Mouse (Mus musculus): ENCODE data around the gene Zfp512. TPM values are rescaled to one million over a fixed set of nuclear protein-coding genes. Genes with fewer than 3 reads are reported as not detected.

Zfp512 gene
- total and polyA plus RNA-seq, 2 experiments = 4.6 to 9.0 TPM

DNA sequence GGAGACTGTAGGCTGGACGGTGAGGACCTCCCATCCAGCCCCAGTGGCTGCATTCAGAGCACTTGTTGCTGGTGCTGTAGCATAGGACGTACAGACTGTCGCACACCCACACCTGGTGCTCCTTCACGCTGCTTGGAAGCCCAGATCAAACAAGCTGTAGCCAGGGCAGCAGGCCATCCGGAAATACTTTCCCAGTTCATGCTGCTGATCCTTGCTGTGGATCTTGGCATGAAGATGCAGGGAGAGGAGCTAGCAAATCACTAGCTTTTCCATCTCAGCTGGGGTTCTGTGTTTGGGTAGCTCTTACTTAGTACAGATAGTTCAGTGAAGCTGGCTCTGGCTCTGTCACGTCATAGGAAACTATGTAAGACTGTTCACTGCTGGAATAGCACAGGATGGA, 17.5 kb downstream of the Zfp512 start:
- no peak for TF ChIP-seq POLR2A (IDR thresholded peaks at IDR 0.05; ENCODE audit: extremely low read depth, insufficient read depth, low read length)
- TF ChIP-seq CTCF (IDR thresholded peaks at IDR 0.05; ENCODE audit: low read depth, low read length) = no peak
- Histone ChIP-seq H3K79me2 (ENCODE audit: control insufficient read depth, insufficient read depth, low read length) (no peaks in the 10 kb centered on the region), H3K27me3 (ENCODE audit: control insufficient read depth, insufficient read depth, low read length) (no peaks in the 10 kb centered on the region), H3K4me1 (ENCODE audit: control insufficient read depth, insufficient read depth, low read length) (no peaks in the 10 kb centered on the region), H3K4me3 (ENCODE audit: insufficient read depth, low read depth, low read length) (no peak overlapping the region), H3K27ac (replicated peaks; ENCODE audit: insufficient read depth, low read depth, low read length) (no peak overlapping the region), H3K9ac (ENCODE audit: low read depth, low read length) (no peak overlapping the region), H3K36me3 (ENCODE audit: control insufficient read depth, insufficient read depth, low read length) (peaks cover 24% of the 10 kb centered on the region)
- WGBS = 94% methylated on average over 6 of the region's 6 CpGs
- DNase-seq (ENCODE audit: extremely low read depth, low read depth, low spot score) = no peak

DNA sequence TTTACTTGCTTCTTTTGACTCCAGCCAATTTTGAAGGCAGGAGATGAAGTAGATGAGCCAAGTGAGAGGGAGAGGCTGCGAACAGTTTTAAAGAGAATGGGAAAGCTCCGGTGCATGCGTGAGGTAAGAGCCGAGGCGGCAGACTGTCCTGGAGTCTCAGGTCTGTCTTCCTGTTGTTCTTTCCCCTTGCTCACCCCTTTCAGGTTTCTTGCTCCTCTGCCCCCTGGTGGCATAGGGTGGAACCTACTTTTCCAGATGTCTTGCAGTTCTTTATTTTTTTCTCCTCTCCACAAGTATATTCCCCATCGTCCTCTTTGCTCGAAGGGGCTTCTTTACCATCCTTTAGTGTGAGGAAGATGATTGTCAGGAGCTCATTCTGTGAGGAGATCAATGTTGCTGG, 18.1 kb downstream of the Zfp512 start:
- H3K4me1 ChIP-seq (ENCODE audit: control insufficient read depth, insufficient read depth, low read length) = no peaks in the 10 kb centered on the region
- H3K79me2 ChIP-seq (ENCODE audit: control insufficient read depth, insufficient read depth, low read length) = no peaks in the 10 kb centered on the region
- no peak overlapping the region for H3K9ac ChIP-seq (ENCODE audit: low read depth, low read length)
- H3K27me3 ChIP-seq (ENCODE audit: control insufficient read depth, insufficient read depth, low read length) = no peaks in the 10 kb centered on the region
- TF ChIP-seq CTCF (IDR thresholded peaks at IDR 0.05; ENCODE audit: low read depth, low read length) = peak; percentile 56
- TF ChIP-seq POLR2A (IDR thresholded peaks at IDR 0.05; ENCODE audit: extremely low read depth, insufficient read depth, low read length) = no peak
- H3K4me3 ChIP-seq (ENCODE audit: insufficient read depth, low read depth, low read length) = no peak overlapping the region
- DNase-seq (ENCODE audit: extremely low read depth, low read depth, low spot score) = peak; percentile 17
- H3K36me3 ChIP-seq (ENCODE audit: control insufficient read depth, insufficient read depth, low read length) = peaks cover 25% of the 10 kb centered on the region
- no peak overlapping the region for H3K27ac ChIP-seq (replicated peaks; ENCODE audit: insufficient read depth, low read depth, low read length)
- 88% methylated on average over 7 of the region's 7 CpGs for WGBS

DNA sequence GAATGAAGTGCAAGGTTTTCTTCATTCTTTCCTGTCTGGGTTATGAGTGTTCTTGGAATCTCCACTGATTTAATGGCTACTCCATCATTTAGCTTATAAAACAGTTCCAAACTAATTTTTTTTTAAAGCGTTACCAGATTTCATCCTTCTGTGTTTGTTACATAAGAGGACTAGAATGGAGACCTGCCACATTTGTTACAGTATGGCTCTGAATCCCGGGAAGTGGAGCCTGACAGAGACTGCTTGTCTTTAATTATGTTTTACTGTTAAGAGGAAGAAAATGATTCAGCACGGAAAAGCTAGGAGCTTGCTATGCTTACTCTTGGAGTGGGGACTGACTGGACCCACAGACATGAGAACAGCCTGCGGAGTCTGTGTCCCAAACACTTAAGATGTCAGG, 28.3 kb downstream of the Zfp512 start:
- WGBS = 91% methylated on average over 4 of the region's 4 CpGs
- no peak overlapping the region for H3K27ac ChIP-seq (replicated peaks; ENCODE audit: insufficient read depth, low read depth, low read length)
- no peaks in the 10 kb centered on the region for H3K79me2 ChIP-seq (ENCODE audit: control insufficient read depth, insufficient read depth, low read length)
- no peaks in the 10 kb centered on the region for H3K27me3 ChIP-seq (ENCODE audit: control insufficient read depth, insufficient read depth, low read length)
- DNase-seq (ENCODE audit: extremely low read depth, low read depth, low spot score) = no peak
- H3K4me3 ChIP-seq (ENCODE audit: insufficient read depth, low read depth, low read length) = no peak overlapping the region
- TF ChIP-seq POLR2A (IDR thresholded peaks at IDR 0.05; ENCODE audit: extremely low read depth, insufficient read depth, low read length) = no peak
- H3K9ac ChIP-seq (ENCODE audit: low read depth, low read length) = no peak overlapping the region
- no peaks in the 10 kb centered on the region for H3K4me1 ChIP-seq (ENCODE audit: control insufficient read depth, insufficient read depth, low read length)
- H3K36me3 ChIP-seq (ENCODE audit: control insufficient read depth, insufficient read depth, low read length) = peaks cover 26% of the 10 kb centered on the region; the same call in 1 of the 2 replicates

DNA sequence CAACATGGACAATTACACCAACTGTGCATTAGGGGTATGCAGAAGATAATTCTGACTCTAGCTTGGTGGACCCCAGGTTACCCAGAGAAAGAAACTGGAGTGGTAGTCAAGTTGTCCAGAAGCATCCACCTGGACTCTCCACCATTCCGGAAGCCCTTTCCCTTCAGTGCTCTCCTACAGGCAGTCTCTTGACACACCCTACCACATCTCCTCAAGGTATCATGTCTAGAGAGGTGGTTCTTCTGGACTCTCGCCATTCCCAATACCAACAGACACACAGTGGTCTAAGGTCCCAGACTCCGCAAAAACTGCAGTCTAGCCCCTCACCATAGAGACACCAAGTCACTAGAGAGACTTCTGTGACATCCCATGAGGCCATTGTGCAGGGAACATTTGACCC, 33.2 kb downstream of the Zfp512 start, which contains the start of gene 4930548H24Rik:
Gene 4930548H24Rik (plus strand): TSS at position 301 of the 400 bp plus-strand sequence.
- no peaks in the 10 kb centered on the region for H3K79me2 ChIP-seq (ENCODE audit: control insufficient read depth, insufficient read depth, low read length)
- TF ChIP-seq POLR2A (IDR thresholded peaks at IDR 0.05; ENCODE audit: extremely low read depth, insufficient read depth, low read length) (no peak), CTCF (IDR thresholded peaks at IDR 0.05; ENCODE audit: low read depth, low read length) (no peak)
- H3K4me3 ChIP-seq (ENCODE audit: insufficient read depth, low read depth, low read length) = no peak within 1 kb of the TSS
- 97% methylated on average over 3 of the region's 3 CpGs for WGBS
- H3K36me3 ChIP-seq (ENCODE audit: control insufficient read depth, insufficient read depth, low read length) = no peaks in the 10 kb centered on the region
- H3K27ac ChIP-seq (replicated peaks; ENCODE audit: insufficient read depth, low read depth, low read length) = no peak within 1 kb of the TSS
- H3K4me1 ChIP-seq (ENCODE audit: control insufficient read depth, insufficient read depth, low read length) = no peaks in the 10 kb centered on the region
- no peaks in the 10 kb centered on the region for H3K27me3 ChIP-seq (ENCODE audit: control insufficient read depth, insufficient read depth, low read length)
- no peak within 1 kb of the TSS for H3K9ac ChIP-seq (ENCODE audit: low read depth, low read length)
- no peak for DNase-seq (ENCODE audit: extremely low read depth, low read depth, low spot score)

DNA sequence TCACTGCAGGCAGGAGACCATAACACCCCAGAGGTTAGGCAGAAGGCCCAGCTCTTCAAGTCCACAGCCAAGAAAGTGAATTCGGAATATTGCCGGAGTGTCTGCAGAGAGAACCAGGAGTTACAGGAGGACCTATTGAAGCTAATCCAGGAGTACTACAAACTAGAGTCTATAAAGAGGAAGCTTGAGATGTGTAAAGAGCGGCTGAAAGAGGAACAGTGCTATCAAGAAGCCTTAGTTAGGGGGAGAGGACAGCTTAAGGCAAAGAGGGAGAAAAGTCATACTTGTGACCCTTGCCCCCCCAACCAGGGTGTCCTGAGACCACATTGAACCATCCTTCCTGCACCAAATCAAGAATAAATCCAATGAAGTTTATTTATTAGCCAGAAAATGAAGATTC, 35.7 kb downstream of the Zfp512 start:
- TF ChIP-seq CTCF (IDR thresholded peaks at IDR 0.05; ENCODE audit: low read depth, low read length) (no peak), POLR2A (IDR thresholded peaks at IDR 0.05; ENCODE audit: extremely low read depth, insufficient read depth, low read length) (no peak)

DNA sequence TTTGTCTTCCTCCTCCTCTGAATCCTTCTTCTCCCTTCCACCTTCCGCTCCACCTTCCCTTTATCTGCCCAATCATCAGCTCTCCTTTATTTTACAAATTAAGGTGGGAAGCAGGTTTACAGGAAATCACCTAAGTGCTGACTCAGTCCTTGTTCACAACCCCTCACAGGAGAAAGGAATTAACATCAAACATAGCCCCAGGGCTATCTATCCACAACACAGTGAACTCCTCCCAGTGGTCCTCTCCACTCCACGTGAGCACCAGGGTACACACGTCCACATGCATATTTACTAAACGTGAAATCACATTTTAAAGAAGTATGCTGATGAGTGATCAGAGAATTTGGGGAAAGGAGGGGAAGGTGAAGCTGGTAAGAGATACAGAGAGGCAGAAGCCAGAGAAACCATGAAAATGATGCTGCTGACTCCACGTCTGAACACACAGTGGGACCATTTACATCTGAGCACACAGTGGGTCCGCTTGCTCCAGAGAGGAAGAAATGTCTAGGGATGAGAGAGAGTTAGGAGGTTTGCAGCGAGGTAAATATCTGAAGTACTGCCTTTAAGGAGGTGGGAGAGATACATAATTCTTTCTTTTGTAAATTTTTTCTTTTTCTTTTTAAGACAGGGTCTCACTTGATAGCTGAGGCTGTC, 37.0 kb downstream of the Zfp512 start:
- no peak for DNase-seq (ENCODE audit: extremely low read depth, low read depth, low spot score)
- no peaks in the 10 kb centered on the region for H3K27me3 ChIP-seq (ENCODE audit: control insufficient read depth, insufficient read depth, low read length)
- no peaks in the 10 kb centered on the region for H3K79me2 ChIP-seq (ENCODE audit: control insufficient read depth, insufficient read depth, low read length)
- WGBS = 63% methylated on average over 7 of the region's 7 CpGs
- TF ChIP-seq POLR2A (IDR thresholded peaks at IDR 0.05; ENCODE audit: extremely low read depth, insufficient read depth, low read length) (no peak), CTCF (IDR thresholded peaks at IDR 0.05; ENCODE audit: low read depth, low read length) (no peak)
- no peaks in the 10 kb centered on the region for H3K4me1 ChIP-seq (ENCODE audit: control insufficient read depth, insufficient read depth, low read length)
- H3K4me3 ChIP-seq (ENCODE audit: insufficient read depth, low read depth, low read length) = no peak overlapping the region
- H3K36me3 ChIP-seq (ENCODE audit: control insufficient read depth, insufficient read depth, low read length) = no peaks in the 10 kb centered on the region
- H3K27ac ChIP-seq (replicated peaks; ENCODE audit: insufficient read depth, low read depth, low read length) = no peak overlapping the region
- no peak overlapping the region for H3K9ac ChIP-seq (ENCODE audit: low read depth, low read length)

More for the DNA sequence above, 35.7 kb downstream of the Zfp512 start:
- Histone ChIP-seq H3K27me3 (ENCODE audit: control insufficient read depth, insufficient read depth, low read length) (no peaks in the 10 kb centered on the region), H3K36me3 (ENCODE audit: control insufficient read depth, insufficient read depth, low read length) (no peaks in the 10 kb centered on the region), H3K9ac (ENCODE audit: low read depth, low read length) (no peak overlapping the region), H3K27ac (replicated peaks; ENCODE audit: insufficient read depth, low read depth, low read length) (no peak overlapping the region), H3K4me1 (ENCODE audit: control insufficient read depth, insufficient read depth, low read length) (no peaks in the 10 kb centered on the region), H3K79me2 (ENCODE audit: control insufficient read depth, insufficient read depth, low read length) (no peaks in the 10 kb centered on the region), H3K4me3 (ENCODE audit: insufficient read depth, low read depth, low read length) (no peak overlapping the region)
- WGBS = 85% methylated on average over 3 of the region's 3 CpGs
- no peak for DNase-seq (ENCODE audit: extremely low read depth, low read depth, low spot score)
